Mouse (Mus musculus) thymus, postnatal 25 days (tissue): ENCODE data around the gene Sirpa.

ENCODE experiments used
- DNase-seq: peaks from one replicate; pipeline ENCODE4 v3.0.0; 2022

Gene Sirpa

DNA sequence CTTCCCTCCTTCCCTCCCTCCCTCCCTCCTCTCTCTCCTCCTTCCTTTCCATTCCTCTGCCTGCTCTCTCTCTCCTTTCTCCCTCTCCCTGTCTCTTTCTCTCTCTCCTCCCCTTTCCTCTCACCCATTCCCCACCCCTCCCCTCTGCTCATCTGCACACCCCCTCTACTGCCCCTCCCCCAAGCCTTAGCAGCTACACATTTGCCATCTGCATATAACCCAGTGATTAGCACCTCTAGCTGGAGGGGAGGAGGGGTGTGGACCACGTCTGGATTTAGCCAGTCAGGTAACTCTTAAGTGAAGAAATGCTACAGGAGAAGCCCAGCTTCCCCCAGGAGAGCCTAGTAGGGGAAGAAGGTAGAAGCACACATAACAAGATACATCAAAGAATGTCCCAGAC lies 7.7 kb upstream of the Sirpa start:
- DNase-seq: no peak

DNA sequence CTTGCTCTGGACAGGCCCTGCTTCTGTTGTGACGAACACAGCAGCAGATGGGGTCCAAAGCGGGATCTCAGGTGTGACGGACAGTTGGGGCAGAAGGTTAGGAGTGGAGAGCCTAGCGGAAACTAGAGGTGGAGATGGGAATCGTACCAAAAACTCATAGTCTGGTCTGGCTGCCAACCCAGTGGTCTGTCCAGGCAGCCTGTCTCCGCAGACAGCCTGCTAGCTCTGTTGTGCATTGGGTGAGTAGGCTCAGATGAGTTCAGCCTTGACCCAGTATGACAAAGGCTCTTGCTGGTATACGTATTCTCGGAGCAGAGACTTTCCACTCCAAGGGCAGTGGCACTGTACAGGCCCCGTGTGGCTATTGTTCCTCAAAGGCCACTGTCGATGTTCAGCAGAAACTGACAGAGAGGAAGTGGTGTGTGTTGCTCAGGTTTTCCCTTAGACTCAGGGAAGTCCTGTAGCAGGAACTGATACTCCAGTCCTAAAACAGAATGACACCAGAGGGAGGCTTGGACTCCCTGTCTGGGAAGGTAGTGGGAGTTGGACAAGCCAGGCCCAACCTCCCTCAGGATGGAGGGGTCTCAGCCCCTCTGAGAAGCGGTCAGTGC lies 6.6 kb upstream of the Sirpa start:
- DNase-seq: no peak

GRCm38 (mm10) chr2:129587241-129587640 lies 5.4 kb upstream of the Sirpa start:
- no peak for DNase-seq

DNA sequence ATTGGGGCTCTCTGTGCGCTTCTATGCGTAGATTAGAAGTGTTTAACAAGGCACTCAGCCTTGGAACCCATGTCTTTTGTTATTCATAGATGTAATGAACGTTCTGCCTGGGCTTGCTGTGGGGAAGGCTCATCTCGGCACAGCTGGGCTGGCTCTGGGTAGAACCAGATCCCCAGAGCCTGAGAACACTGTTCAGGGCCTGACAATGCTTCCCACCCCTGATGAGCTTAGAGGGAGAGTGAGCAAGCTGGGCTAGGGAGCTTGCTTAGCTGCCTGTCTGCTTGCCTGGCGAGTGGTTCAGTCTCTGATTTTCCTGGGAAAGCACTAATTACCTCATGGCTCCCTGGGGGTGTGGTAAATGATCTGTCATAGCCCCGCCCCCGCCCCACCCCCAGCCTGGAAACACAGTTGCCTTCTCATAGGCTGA lies 4.8 kb upstream of the Sirpa start:
- no peak for DNase-seq

GRCm38 (mm10) chr2:129591897-129592296 lies 738 bp upstream of the Sirpa start:
- DNase-seq: no peak

DNA sequence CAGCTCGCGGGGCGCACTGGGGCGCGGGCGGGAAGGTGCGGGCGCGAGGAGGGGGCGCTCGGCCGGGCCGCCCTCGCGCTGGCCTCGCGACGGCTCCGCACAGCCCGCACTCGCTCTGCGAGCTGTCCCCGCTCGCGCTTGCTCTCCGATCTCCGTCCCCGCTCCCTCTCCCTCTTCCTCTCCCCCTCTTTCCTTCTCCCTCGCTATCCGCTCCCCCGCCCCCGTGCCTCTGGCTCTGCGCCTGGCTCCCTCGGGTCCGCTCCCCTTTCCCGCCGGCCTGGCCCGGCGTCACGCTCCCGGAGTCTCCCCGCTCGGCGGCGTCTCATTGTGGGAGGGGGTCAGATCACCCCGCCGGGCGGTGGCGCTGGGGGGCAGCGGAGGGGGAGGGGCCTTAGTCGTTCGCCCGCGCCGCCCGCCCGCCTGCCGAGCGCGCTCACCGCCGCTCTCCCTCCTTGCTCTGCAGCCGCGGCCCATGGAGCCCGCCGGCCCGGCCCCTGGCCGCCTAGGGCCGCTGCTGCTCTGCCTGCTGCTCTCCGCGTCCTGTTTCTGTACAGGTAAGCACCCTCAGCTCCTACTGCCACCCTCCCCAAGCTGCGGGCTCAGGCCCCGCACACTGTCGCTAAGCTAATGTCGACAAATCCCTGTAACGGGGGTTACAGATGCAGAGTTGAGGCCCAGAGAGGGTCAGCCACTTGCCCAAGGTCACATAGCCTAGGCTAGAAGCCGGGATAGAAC lies 673 bp downstream of the Sirpa start:
- DNase-seq: peak; percentile 13

DNA sequence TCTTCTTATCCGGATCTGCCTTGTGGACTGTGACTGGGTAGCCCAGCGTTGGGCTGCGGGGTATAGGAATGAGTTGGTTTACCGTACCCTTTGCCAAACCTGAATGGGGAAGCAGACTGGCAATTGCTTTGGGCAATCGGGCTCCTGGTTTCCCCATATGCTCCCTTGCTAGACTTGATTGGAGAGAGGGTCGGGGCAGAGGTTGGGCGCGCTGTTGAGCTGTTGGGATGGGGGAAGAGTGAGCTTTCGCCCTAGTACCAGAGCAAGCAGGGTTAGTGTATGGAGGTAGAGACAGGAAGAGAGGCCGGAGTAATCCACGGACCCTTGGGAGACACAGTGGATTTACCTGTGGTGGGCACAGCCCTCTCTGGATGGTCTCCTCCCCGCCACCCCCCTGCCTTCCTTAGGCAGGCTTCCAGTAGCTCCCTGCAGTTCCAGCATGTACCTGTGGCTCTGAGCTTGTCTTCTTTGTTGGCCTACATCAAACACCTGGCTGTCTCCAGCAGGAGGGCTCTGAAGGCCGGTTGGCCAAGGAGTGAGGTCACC lies 1.3 kb downstream of the Sirpa start:
- DNase-seq: no peak

DNA sequence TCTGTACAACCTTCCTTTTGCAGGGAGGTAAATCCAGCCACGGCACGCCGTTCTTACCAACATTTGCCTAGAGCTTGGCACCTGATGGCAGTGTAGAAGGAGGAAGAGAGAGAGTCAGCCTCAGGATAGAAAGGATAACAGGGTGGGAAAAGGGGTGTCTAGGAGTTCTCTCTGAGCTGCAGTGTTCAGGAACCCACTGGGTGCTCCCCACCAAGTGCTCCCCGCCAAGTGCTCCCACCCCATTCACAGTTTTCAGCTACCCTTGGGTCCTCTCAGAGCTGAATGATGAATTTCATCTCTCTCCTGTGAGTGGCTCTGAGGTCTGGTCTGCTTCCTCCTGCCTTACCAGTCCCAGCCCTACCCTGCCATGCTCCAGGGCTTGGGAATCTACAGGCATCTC lies 1.9 kb downstream of the Sirpa start:
- DNase-seq: no peak

GRCm38 (mm10) chr2:129595206-129595605 lies 2.6 kb downstream of the Sirpa start:
- no peak for DNase-seq

GRCm38 (mm10) chr2:129595661-129596209 lies 3.1 kb downstream of the Sirpa start:
- no peak for DNase-seq

GRCm38 (mm10) chr2:129596555-129597172 lies 4.0 kb downstream of the Sirpa start:
- DNase-seq: no peak

DNA sequence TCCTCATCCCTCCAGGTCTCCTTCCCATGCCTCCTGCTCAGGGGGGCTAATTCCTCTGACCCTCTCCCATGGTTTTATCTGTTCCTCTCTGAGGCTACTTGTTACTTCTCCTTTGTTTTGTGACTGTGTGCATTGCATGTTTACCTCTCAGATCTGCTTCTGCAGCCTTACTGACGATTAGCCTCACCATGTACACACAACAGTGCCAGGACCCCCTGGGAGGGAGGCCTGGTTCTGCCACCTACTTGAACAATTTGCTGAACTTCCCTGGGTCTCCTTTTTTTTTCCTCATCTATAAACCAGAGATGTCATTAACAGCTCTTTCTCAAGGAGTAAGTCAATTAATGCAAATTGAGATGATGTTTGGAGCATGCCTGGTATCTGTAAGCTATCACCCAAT lies 4.9 kb downstream of the Sirpa start:
- DNase-seq: no peak

DNA sequence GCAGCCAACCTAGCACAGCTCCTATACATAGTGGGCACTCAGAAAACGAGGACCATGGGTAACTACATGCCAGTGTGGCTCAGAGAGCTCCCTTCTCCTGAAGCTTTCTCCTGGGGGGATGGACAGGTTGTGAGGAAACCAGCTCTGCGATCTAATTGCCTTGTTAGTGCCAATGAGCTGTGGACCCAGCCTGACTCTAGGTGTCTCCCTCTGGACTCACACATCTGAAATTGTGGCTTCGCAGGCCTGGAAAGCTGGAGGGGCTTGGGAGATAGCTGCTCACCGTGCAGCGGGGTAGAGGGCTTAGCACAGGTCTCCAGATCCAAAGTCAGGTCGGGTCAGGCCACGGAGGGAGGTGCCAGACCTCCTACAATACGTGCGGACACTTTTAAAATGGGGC lies 5.5 kb downstream of the Sirpa start:
- no peak for DNase-seq

GRCm38 (mm10) chr2:129599231-129600084 lies 6.8 kb downstream of the Sirpa start:
- no peak for DNase-seq

DNA sequence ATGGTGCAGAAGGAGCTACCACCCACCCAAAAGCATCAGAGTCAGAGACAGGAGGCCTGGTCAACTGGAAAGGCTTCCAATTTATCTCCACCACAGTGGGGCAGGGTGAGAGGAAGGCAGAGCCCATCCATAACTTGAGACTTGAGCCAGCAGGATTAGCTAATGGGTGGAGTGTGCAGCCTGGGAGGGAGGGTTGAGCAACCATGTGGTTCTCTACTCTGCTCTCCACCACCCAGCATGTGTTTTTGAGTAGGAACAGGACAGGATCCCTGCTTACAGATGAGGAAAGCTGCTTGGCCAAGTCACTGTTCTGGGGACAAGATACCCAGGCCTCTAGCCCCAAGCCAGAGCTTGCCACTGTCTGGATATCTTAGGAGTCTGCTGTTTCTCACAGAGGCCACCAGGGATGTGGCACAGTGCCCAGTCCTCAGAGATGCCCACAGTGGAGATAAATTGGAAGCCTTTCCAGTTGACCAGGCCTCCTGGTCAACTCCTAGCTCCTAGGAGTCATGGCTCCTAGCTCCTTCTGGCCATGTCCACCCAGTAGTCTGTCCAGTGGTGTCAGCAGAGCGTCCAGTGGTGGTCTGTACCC lies 8.5 kb downstream of the Sirpa start:
- no peak for DNase-seq

DNA sequence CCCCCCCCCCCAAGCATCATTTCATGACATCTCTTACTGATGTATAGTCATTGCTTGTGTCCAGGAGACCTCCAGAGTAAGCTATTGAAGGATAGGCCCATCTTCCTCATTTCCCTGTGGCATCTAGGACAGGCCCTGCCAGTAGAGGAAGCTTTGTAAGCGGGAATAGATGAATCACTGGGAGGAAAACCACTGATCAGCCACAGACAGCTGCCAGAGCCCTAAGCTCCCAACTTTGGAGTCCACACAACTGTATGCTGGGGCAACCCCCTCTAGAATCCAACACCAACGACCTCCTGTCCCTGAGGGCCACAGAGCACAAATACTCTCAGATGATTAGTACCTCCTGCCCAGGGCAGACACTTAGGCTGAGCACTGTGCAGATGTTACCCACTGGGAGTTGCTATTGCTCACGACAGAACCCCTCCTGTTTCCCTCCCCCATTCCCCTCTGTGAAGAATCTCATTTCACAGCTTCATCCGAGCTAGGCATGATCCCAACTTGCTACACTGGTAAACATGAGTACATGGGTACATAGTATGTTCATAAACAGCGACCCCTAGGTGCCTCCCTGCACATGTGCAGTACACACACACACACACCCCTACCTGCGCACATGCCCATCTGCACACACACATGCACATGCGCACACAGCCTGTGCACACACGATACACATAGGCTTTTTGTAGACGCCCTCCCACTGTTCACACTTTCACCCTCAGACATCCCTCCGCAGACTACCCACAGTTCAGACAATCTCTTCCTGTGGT lies 9.4 kb downstream of the Sirpa start:
- DNase-seq: no peak

- DNase-seq: no peak
Observed at GRCm38 (mm10) chr2:129602856-129603255, 10.2 kb downstream of the Sirpa start.

DNA sequence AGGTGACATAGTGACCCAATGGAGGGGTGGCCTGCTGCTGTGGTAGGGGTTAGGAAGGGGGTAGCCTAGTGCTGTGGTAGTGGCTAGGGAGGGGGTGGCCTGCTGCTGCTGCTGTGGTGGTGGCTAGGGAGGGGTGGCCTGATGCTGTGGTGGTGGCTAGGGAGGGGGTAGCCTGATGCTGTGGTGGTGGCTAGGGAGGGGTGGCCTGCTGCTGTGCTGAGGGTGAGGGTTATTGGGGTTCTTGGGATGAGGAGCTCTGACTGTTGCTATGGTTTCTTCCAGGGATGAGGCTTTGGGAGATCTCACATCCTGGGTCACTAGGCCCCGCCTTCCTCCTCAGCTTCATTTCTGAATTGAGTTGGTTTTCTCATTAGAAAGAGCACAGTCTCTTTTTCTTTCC lies 10.9 kb downstream of the Sirpa start:
- DNase-seq: no peak

- no peak for DNase-seq
Observed at GRCm38 (mm10) chr2:129604032-129604431, 11.4 kb downstream of the Sirpa start.

DNA sequence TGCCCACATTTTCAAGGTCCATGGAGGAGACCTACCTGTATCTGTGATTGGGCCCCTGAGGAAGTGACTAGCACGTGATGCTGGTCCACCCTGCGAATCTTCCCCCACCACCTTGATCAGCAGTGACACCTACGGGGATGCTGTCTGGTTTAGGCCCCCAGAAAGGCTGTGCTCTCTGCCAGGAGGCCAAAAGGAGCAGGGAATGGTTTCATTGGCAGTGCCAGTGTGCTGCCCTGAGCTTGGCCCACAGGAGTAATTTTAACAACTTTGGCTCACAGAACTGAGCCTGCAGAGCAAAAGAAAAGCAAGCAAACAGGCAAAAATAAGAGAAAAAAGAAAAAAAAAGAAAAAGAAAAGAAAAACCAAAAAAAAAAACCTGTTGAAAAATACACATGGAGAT lies 13.2 kb downstream of the Sirpa start:
- DNase-seq: no peak

- no peak for DNase-seq
Observed at GRCm38 (mm10) chr2:129606269-129606668, 13.6 kb downstream of the Sirpa start.

- DNase-seq: no peak
Observed at GRCm38 (mm10) chr2:129606899-129607298, 14.3 kb downstream of the Sirpa start.
